ENCODE assay signal across 10 mouse cellular contexts in the genomic region with DNA sequence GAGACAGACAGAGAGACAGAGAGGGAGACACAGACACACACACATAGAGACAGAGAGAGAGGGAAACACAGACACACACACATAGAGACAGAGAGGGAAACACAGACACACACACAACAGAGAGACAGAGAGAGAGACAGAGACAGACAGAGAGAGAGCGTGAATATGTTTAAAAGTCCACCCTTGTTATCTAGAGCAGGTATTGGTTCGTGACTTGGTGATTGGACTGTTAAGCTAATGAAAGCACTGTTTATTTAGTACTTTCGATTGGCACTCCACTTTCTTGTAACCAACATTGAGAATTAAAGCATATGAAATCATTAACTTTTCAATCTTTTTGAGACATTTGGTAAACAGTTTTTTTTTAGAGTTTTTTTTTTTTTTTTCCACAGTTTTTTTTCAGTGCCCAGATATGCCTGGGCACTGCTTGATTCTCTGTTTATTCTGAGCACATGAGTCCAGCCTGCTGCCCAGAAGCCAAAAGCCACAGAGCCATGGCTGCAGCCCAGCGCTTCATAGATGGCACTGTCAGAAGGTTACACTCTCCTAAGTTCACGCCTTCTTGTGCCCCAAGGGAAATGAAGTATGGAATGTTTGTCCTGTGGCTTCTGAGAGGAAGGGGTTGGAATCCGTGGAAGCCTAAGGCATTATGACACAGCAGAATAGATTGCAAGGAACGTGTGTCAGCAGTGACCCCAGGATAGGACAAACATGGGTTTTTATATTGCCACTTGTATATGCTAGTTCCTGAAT. TPM values are rescaled to one million over a fixed set of nuclear protein-coding genes. Genes with fewer than 3 reads are reported as not detected.
DNase-seq lines count a peak whose midpoint lies in the region; ATAC-seq and TF ChIP-seq lines count a peak whose summit lies in the region.
"Had no signal": no experiment of that assay in that cellular context is flagged by ENCODE, and none has a peak within 500 bp of the region (broad histone marks: within the 10 kb centered on the region; RNA-seq: fewer than 3 reads in every experiment).

No protein-coding gene starts in this region.

- no peaks in the 10 kb centered on the region for H3K27me3 ChIP-seq in CH12.LX (replicated peaks)
- no peaks in the 10 kb centered on the region for H3K27me3 ChIP-seq in embryonic facial prominence, embryonic 14.5 days (replicated peaks; ENCODE audit: control insufficient read depth, insufficient read depth, low read length)
- no peaks in the 10 kb centered on the region for H3K27me3 ChIP-seq in kidney, postnatal 0 days (ENCODE audit: insufficient read depth, low read length)
- H3K27me3 ChIP-seq in forebrain, embryonic 10.5 days (ENCODE audit: poor library complexity, severe bottlenecking): no peaks in the 10 kb centered on the region
- H3K27me3 ChIP-seq in midbrain, postnatal 0 days (ENCODE audit: insufficient read depth, low read length): no peaks in the 10 kb centered on the region
- H3K27me3 ChIP-seq: embryonic facial prominence, embryonic 15.5 days had no signal

- no peak for TF ChIP-seq POLR2A in CH12.LX (IDR thresholded peaks at IDR 0.05; ENCODE audit: low read depth, low read length)

- dilution Hi-C loops in CH12.LX (cut with MboI; ENCODE audit: extremely low pct_ligation_motif_present, extremely low pct_unique_long_range_greater_than_20kb, low sequenced_read_pairs): no loop called here

- H3K4me1 ChIP-seq in CH12.LX (ENCODE audit: control insufficient read depth in 1 of 2, insufficient read depth in 2 of 2): peaks cover 7 to 29% of the 10 kb centered on the region in 2 experiments
- H3K4me1 ChIP-seq in embryonic facial prominence, embryonic 14.5 days (ENCODE audit: control insufficient read depth, insufficient read depth, low read length): peaks cover 14% of the 10 kb centered on the region
- peaks cover 4% of the 10 kb centered on the region; the same call in 1 of the 2 replicates for H3K4me1 ChIP-seq in kidney, postnatal 0 days (replicated peaks; ENCODE audit: insufficient read depth, low read length)
- peaks cover 25% of the 10 kb centered on the region for H3K4me1 ChIP-seq in forebrain, embryonic 10.5 days
- H3K4me1 ChIP-seq in midbrain, postnatal 0 days (ENCODE audit: insufficient read depth, low read length): 0 out of 2 replicates have a peak, but pooled peaks cover 2% of the 10 kb centered on the region

- no peaks in the 10 kb centered on the region for H3K9me3 ChIP-seq in CH12.LX (replicated peaks; ENCODE audit: low read length)
- no peaks in the 10 kb centered on the region for H3K9me3 ChIP-seq in embryonic facial prominence, embryonic 14.5 days (ENCODE audit: control insufficient read depth, low read length)
- no peaks in the 10 kb centered on the region for H3K9me3 ChIP-seq in kidney, postnatal 0 days (replicated peaks; ENCODE audit: low read length)
- peaks cover 5% of the 10 kb centered on the region; the same call in 1 of the 2 replicates for H3K9me3 ChIP-seq in forebrain, embryonic 10.5 days
- H3K9me3 ChIP-seq in midbrain, postnatal 0 days (ENCODE audit: low read length): no peaks in the 10 kb centered on the region
- H3K9me3 ChIP-seq: embryonic facial prominence, embryonic 15.5 days; G1E had no signal

- no peak overlapping the region for H3K4me3 ChIP-seq in CH12.LX (replicated peaks in 1 of 3; ENCODE audit: low read depth in 2 of 3, low read length in 2 of 3, poor library complexity in 1 of 3)
- H3K4me3 ChIP-seq in embryonic facial prominence, embryonic 14.5 days (ENCODE audit: low read depth, low read length): no peak overlapping the region
- no peak overlapping the region for H3K4me3 ChIP-seq in kidney, postnatal 0 days (replicated peaks; ENCODE audit: low read depth, low read length)
- no peak overlapping the region for H3K4me3 ChIP-seq in forebrain, embryonic 10.5 days
- no peak overlapping the region for H3K4me3 ChIP-seq in midbrain, postnatal 0 days (ENCODE audit: low read depth, low read length)

- no peak overlapping the region for H3K9ac ChIP-seq in CH12.LX (ENCODE audit: insufficient read depth, low read depth)
- H3K9ac ChIP-seq in embryonic facial prominence, embryonic 14.5 days (ENCODE audit: low read depth, low read length): no peak overlapping the region; the same call in 1 of the 2 replicates
- no peak overlapping the region for H3K9ac ChIP-seq in kidney, postnatal 0 days (ENCODE audit: low read depth, low read length)
- no peak overlapping the region for H3K9ac ChIP-seq in midbrain, postnatal 0 days (replicated peaks; ENCODE audit: low read length, poor library complexity, severe bottlenecking)
- H3K9ac ChIP-seq: embryonic facial prominence, embryonic 15.5 days had no signal

- H3K27ac ChIP-seq in CH12.LX (ENCODE audit: insufficient read depth, low read depth): no peak overlapping the region
- H3K27ac ChIP-seq in embryonic facial prominence, embryonic 14.5 days (replicated peaks; ENCODE audit: low read depth, low read length): no peak overlapping the region
- no peak overlapping the region for H3K27ac ChIP-seq in kidney, postnatal 0 days
- H3K27ac ChIP-seq in forebrain, embryonic 10.5 days: no peak overlapping the region
- no peak overlapping the region for H3K27ac ChIP-seq in midbrain, postnatal 0 days (ENCODE audit: low read depth, low read length)
- H3K27ac ChIP-seq: embryonic facial prominence, embryonic 15.5 days had no signal

- H3K4me2 ChIP-seq in CH12.LX (ENCODE audit: insufficient read depth, low read depth, poor library complexity, severe bottlenecking): peak overlapping the region; percentile 76; the same call in 1 of the 2 replicates
- H3K4me2 ChIP-seq in embryonic facial prominence, embryonic 14.5 days (ENCODE audit: low read depth, low read length): peak overlapping the region; percentile 20
- no peak overlapping the region for H3K4me2 ChIP-seq in kidney, postnatal 0 days (ENCODE audit: low read length)
- H3K4me2 ChIP-seq in midbrain, postnatal 0 days (ENCODE audit: low read depth, low read length, poor library complexity, severe bottlenecking): no peak overlapping the region

- DNase-seq in gastrocnemius, adult 18-20 months (ENCODE audit: low spot score): peak; percentile 61
- no peak for DNase-seq in gastrocnemius, postnatal 4 days (ENCODE audit: low spot score in 2 of 2)
- no peak for DNase-seq in CH12.LX (ENCODE audit: extremely low read depth)
- peak; percentile 52 for DNase-seq in embryonic facial prominence, embryonic 14.5 days (ENCODE audit: low spot score)
- DNase-seq in kidney, postnatal 0 days (ENCODE audit: low spot score): peak; percentile 36
- no peak for DNase-seq in right cerebral cortex, adult 2 months (ENCODE audit: low spot score in 2 of 2)
- DNase-seq in forebrain, embryonic 10.5 days (ENCODE audit: extremely low spot score, low spot score): no peak
- DNase-seq in midbrain, postnatal 0 days (ENCODE audit: low spot score): no peak

- H3K79me2 ChIP-seq in CH12.LX (replicated peaks; ENCODE audit: control insufficient read depth, extremely low read depth, insufficient read depth, poor library complexity, severe bottlenecking): peaks cover 61% of the 10 kb centered on the region

- TF ChIP-seq CTCF in CH12.LX (conservative IDR thresholded peaks at IDR 0.05 in 1 of 2, IDR thresholded peaks at IDR 0.05 in 1 of 2; ENCODE audit: low read depth in 2 of 2, low read length in 2 of 2): no peak
- no peak for TF ChIP-seq CTCF in kidney, postnatal 0 days (IDR thresholded peaks at IDR 0.05; ENCODE audit: low read depth)
- TF ChIP-seq CTCF in midbrain, postnatal 0 days (IDR thresholded peaks at IDR 0.05): no peak

- WGBS in embryonic facial prominence, embryonic 14.5 days: 45% methylated on average over 7 of the region's 7 CpGs
- WGBS in kidney, postnatal 0 days: 54% methylated on average over 7 of the region's 7 CpGs
- 73% methylated on average over 7 of the region's 7 CpGs for WGBS in forebrain, embryonic 10.5 days
- WGBS in midbrain, postnatal 0 days: 75% methylated on average over 7 of the region's 7 CpGs

- no peak for TF ChIP-seq EP300 in CH12.LX (IDR thresholded peaks at IDR 0.05; ENCODE audit: low read length)

- ATAC-seq in embryonic facial prominence, embryonic 14.5 days (ENCODE audit: low read depth): no peak
- no peak for ATAC-seq in kidney, postnatal 0 days (replicated peaks; ENCODE audit: low FRiP score, low read depth)
- no peak for ATAC-seq in midbrain, postnatal 0 days (ENCODE audit: low FRiP score)

- in situ Hi-C loops in CH12.LX (cut with MboI; ENCODE audit: low pct_ligation_motif_present, low pct_unique_long_range_greater_than_20kb, low sequenced_read_pairs): no loop called here

- no peak for TF ChIP-seq RAD21 in CH12.LX (IDR thresholded peaks at IDR 0.05; ENCODE audit: low read depth, low read length)

- H3K36me3 ChIP-seq in CH12.LX (replicated peaks in 1 of 2; ENCODE audit: control insufficient read depth in 1 of 2, insufficient read depth in 1 of 2, low read length in 1 of 2): peaks cover 25 to 39% of the 10 kb centered on the region in 2 experiments
- peaks cover 28% of the 10 kb centered on the region for H3K36me3 ChIP-seq in embryonic facial prominence, embryonic 14.5 days (ENCODE audit: control insufficient read depth, insufficient read depth, low read length)
- peaks cover 24% of the 10 kb centered on the region for H3K36me3 ChIP-seq in kidney, postnatal 0 days (ENCODE audit: insufficient read depth, low read length)
- peaks cover 32% of the 10 kb centered on the region for H3K36me3 ChIP-seq in forebrain, embryonic 10.5 days (replicated peaks)
- H3K36me3 ChIP-seq in midbrain, postnatal 0 days (ENCODE audit: insufficient read depth, low read length): peaks cover 20% of the 10 kb centered on the region

RNA-seq across cellular contexts. Expression of a gene that starts 2.6 kb away (rescaled TPM):
- 10 to 100 TPM; 32.6 to 36.9 TPM for total RNA-seq in gastrocnemius, adult 18-20 months (2021)
- 10 to 100 TPM; 79.6 to 86.3 TPM for total RNA-seq in gastrocnemius, postnatal 4 days (2021)
- total RNA-seq in CH12.LX (2012; rRNA removed) (31.5 and 34.5 TPM in 2 replicates), CH12.LX (2014; rRNA removed) (37.6 and 38.2 TPM in 2 replicates)
- 43.0 and 51.3 TPM in 2 replicates for polyA plus RNA-seq in CH12.LX (2012; ENCODE audit: insufficient read length, low read depth)
- polyA plus RNA-seq in embryonic facial prominence, embryonic 14.5 days (2014; fragmentation: Nextera tagmentation; extraction: Ambion mirVana): 67.3 and 78.3 TPM in 2 replicates
- polyA plus RNA-seq in kidney, postnatal 0 days (2015; fragmentation: Nextera tagmentation; extraction: Ambion mirVana): 29.5 and 33.3 TPM in 2 replicates
- 56.6 and 58.5 TPM in 2 replicates for polyA plus RNA-seq in forebrain, embryonic 10.5 days (2016; fragmentation: Nextera tagmentation; extraction: Ambion mirVana)
- total RNA-seq in midbrain, postnatal 0 days (2014; rRNA removed): 13.4 and 15.5 TPM in 2 replicates
- polyA plus RNA-seq in midbrain, postnatal 0 days (2015; fragmentation: Nextera tagmentation; extraction: Ambion mirVana): 8.3 and 9.3 TPM in 2 replicates

RNA-seq across cellular contexts. Expression of a gene that starts 22.6 kb away (rescaled TPM):
- total RNA-seq in gastrocnemius, adult 18-20 months (2021): not detected
- total RNA-seq in gastrocnemius, postnatal 4 days (2021): under 1 TPM; 0.27 to 0.39 TPM
- total RNA-seq in CH12.LX (2012; rRNA removed): 0.08 and 0.13 TPM in 2 replicates
- 0.15 TPM in 1 of 2 replicates, not detected in the other for total RNA-seq in CH12.LX (2014; rRNA removed)
- polyA plus RNA-seq in CH12.LX (2012; ENCODE audit: insufficient read length, low read depth): 0.10 and 0.14 TPM in 2 replicates
- 0.09 and 0.22 TPM in 2 replicates for polyA plus RNA-seq in embryonic facial prominence, embryonic 14.5 days (2014; fragmentation: Nextera tagmentation; extraction: Ambion mirVana)
- 0.20 and 0.28 TPM in 2 replicates for polyA plus RNA-seq in kidney, postnatal 0 days (2015; fragmentation: Nextera tagmentation; extraction: Ambion mirVana)
- polyA plus RNA-seq in forebrain, embryonic 10.5 days (2016; fragmentation: Nextera tagmentation; extraction: Ambion mirVana): 0.06 TPM in 1 of 2 replicates, not detected in the other
- total RNA-seq in midbrain, postnatal 0 days (2014; rRNA removed): 0.05 and 2.2 TPM in 2 replicates
- polyA plus RNA-seq in midbrain, postnatal 0 days (2015; fragmentation: Nextera tagmentation; extraction: Ambion mirVana): 0.11 and 0.16 TPM in 2 replicates
- polyA plus RNA-seq: G1E had no signal

RNA-seq across cellular contexts. Expression of a gene that starts 59.2 kb away (rescaled TPM):
- total RNA-seq in gastrocnemius, adult 18-20 months (2021): not detected
- total RNA-seq in gastrocnemius, postnatal 4 days (2021): under 1 TPM; 0.17 to 0.47 TPM
- total RNA-seq in CH12.LX (2012; rRNA removed) (not detected in 2 replicates), CH12.LX (2014; rRNA removed) (not detected in 2 replicates)
- polyA plus RNA-seq in CH12.LX (2012; ENCODE audit: insufficient read length, low read depth): not detected in 2 replicates
- polyA plus RNA-seq in embryonic facial prominence, embryonic 14.5 days (2014; fragmentation: Nextera tagmentation; extraction: Ambion mirVana): 2.2 and 5.1 TPM in 2 replicates
- 1.4 and 1.6 TPM in 2 replicates for polyA plus RNA-seq in kidney, postnatal 0 days (2015; fragmentation: Nextera tagmentation; extraction: Ambion mirVana)
- polyA plus RNA-seq in forebrain, embryonic 10.5 days (2016; fragmentation: Nextera tagmentation; extraction: Ambion mirVana): 2.0 and 3.1 TPM in 2 replicates
- 1.2 and 3.6 TPM in 2 replicates for total RNA-seq in midbrain, postnatal 0 days (2014; rRNA removed)
- 2.6 and 2.9 TPM in 2 replicates for polyA plus RNA-seq in midbrain, postnatal 0 days (2015; fragmentation: Nextera tagmentation; extraction: Ambion mirVana)
- total RNA-seq: G1E had no signal
- polyA plus RNA-seq: G1E had no signal

Comparison
In these comparisons a context has a peak if more than half of its experiments do, and no peak if none do; other contexts are left out.
1. DNase-seq: peak in gastrocnemius, adult 18-20 months (single experiment), embryonic facial prominence, embryonic 14.5 days (single experiment) and kidney, postnatal 0 days (single experiment); none in gastrocnemius, postnatal 4 days (0 of 2), CH12.LX (single experiment), right cerebral cortex, adult 2 months (0 of 2), forebrain, embryonic 10.5 days (single experiment) and midbrain, postnatal 0 days (single experiment).
2. H3K4me2 ChIP-seq: peak in CH12.LX (single experiment) and embryonic facial prominence, embryonic 14.5 days (single experiment); none in kidney, postnatal 0 days (single experiment) and midbrain, postnatal 0 days (single experiment).